Mouse (Mus musculus) forebrain, embryonic 16.5 days (tissue): ENCODE measurements at regions not wholly inside any gene's neighbourhood (a gene's known extent, or its start where the extent isn't known, plus 50 kb on each side); places are given as distances from the start of the nearest gene placed in this dataset.

Source experiments
- ATAC-seq: fragments of 200-750 bp; cut with Nextera tagmentation; 2 replicates; pipeline ENCODE4 v1.8.0; 2017; ENCODE audit warnings: mild to moderate bottlenecking, moderate library complexity
- H3K27ac ChIP-seq: fragments of 300-500 bp; sonication (generic); 2 replicates; pipeline ENCODE4 v1.5.1; 2014; ENCODE audit warnings: low read length, control low read depth
- H3K27me3 ChIP-seq: fragments of 300-500 bp; sonication (generic); replicated peaks from 2 replicates; pipeline ENCODE4 v1.6.1; 2014; ENCODE audit warnings: low read length; ENCODE audit not compliant: control insufficient read depth, insufficient read depth
- H3K36me3 ChIP-seq: fragments of 300-500 bp; sonication (generic); 2 replicates; pipeline ENCODE4 v1.6.1; 2014; ENCODE audit not compliant: control insufficient read depth, insufficient read depth
- H3K4me1 ChIP-seq: fragments of 300-500 bp; sonication (generic); replicated peaks from 2 replicates; pipeline ENCODE4 v1.6.1; 2014; ENCODE audit warnings: low read length; ENCODE audit not compliant: control insufficient read depth, insufficient read depth
- H3K4me2 ChIP-seq: fragments of 300-500 bp; sonication (generic); 2 replicates; pipeline ENCODE4 v1.6.1; 2014; ENCODE audit warnings: mild to moderate bottlenecking, low read length, control low read depth
- H3K4me3 ChIP-seq: fragments of 300-500 bp; sonication (generic); replicated peaks from 2 replicates; pipeline ENCODE4 v1.5.1; 2014; ENCODE audit warnings: mild to moderate bottlenecking, low read length, control low read depth
- H3K9ac ChIP-seq: fragments of 300-500 bp; sonication (generic); replicated peaks from 2 replicates; pipeline ENCODE4 v1.6.1; 2014; ENCODE audit warnings: low read depth, low read length, control low read depth
- H3K9me3 ChIP-seq: fragments of 300-500 bp; sonication (generic); 2 replicates; pipeline ENCODE4 v1.6.1; 2016; ENCODE audit warnings: low read length; ENCODE audit not compliant: control insufficient read depth
- WGBS: fragments of 180-500 bp; shearing (Covaris S2); extraction: QIAGEN DNeasy Blood & Tissue Kit; methylation state at CpG from one replicate; pipeline ENCODE4 v1.1.7; 2014; 5-methylcytosine and 5-hydroxymethylcytosine counted together

DNA sequence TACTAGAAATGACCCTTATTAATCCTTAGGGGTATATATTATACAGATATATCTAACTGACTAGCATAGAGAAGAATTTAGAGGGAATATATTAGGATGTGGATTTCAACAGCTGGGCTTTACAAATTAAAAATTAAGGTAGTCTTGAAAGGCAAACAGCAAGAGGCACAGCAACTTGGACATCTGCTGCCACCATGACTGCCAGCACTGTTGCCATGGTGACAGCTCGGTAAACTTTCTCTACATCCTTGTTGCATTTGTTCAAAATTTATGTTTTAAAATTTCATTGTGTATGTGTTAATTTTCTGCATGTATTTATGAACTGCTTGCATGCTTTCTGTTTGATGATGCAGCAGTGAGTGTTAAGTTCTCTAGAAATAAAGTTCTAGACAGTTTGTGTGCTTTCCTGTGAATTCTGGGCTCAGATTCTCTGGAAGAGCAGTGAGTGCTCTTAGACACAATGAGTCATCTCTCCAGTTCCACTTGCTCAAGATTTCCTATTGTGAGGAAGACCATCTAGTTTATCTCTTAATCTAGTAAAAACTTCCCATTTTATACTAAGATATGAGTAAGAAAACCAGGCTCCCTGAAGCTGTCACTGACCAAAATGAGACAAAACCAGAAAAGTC is 99.4 kb upstream of the Pclo start:
- 59% methylated on average over 1 of the region's 1 CpGs for WGBS

GRCm38 (mm10) chr5:14453082-14453481 is 61.6 kb upstream of the Pclo start:
- Histone ChIP-seq H3K4me1 (no peaks in the 10 kb centered on the region), H3K27me3 (no peaks in the 10 kb centered on the region), H3K36me3 (no peaks in the 10 kb centered on the region), H3K9me3 (no peaks in the 10 kb centered on the region), H3K4me2 (no peak overlapping the region), H3K9ac (no peak overlapping the region), H3K4me3 (no peak overlapping the region), H3K27ac (no peak overlapping the region)
- ATAC-seq: no peak
- WGBS: 68% methylated on average over 4 of the region's 5 CpGs

More for the DNA sequence above, 99.4 kb upstream of the Pclo start:
- no peak for ATAC-seq
- H3K4me1 ChIP-seq: no peaks in the 10 kb centered on the region
- no peaks in the 10 kb centered on the region for H3K27me3 ChIP-seq
- H3K9ac ChIP-seq: no peak overlapping the region
- no peaks in the 10 kb centered on the region for H3K9me3 ChIP-seq
- H3K4me2 ChIP-seq: no peak overlapping the region
- no peak overlapping the region for H3K4me3 ChIP-seq
- H3K36me3 ChIP-seq: no peaks in the 10 kb centered on the region
- no peak overlapping the region for H3K27ac ChIP-seq
